Mouse (Mus musculus): ENCODE data around the gene Kctd10.

Kctd10 gene

GRCm38 (mm10) chr5:114380209-114381012, at the start of gene Kctd10, which contains the start of gene Ube3b:
Gene Kctd10 (minus strand): TSS chr5:114380508.
Gene Ube3b (plus strand): TSS chr5:114380607.
- peak; percentile 96 for DNase-seq (ENCODE audit: low read depth)

GRCm38 (mm10) chr5:114429781-114430180, 49.5 kb upstream of the Kctd10 start:
- DNase-seq (ENCODE audit: low read depth) = no peak

DNA sequence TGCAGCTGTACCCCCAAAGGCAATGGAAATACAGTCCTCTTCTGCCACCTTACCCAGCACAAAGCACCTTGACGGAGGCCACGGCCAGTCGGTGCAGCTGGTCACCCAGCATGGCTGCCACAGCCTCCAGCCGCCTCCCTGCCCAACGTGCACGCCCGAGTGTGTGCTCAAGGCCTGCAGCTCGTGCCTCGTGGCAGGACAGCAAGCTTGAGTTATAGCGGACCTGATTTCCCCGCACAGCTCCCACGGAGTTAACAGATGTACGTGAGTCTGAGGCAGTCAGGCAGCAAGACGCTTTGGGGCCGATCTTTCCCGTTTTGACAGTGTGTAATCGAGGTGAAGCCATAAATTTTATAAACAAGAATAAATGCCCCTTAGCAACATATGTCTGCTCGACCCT, 48.3 kb upstream of the Kctd10 start:
- DNase-seq (ENCODE audit: low read depth) = no peak

DNA sequence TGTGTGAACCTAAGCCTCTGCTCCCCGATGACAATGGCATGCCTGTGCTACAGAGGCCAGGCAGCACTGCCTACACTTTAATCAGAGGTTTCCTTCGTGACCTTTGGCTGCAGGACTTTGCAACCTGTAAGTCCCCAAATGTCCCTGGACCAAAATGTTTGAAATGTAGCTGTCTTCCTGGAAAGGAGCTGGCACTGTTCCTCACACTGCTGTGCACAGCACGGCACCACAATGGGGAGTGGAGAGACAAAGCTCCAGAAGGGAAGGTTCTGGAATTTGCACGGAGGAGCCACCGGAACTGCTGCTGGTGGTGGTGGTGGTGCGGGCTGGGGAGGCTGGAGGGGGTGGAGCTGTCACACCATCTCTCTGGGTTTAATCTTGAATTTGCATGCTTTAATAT, 46.4 kb upstream of the Kctd10 start:
- DNase-seq (ENCODE audit: low read depth) = no peak

- DNase-seq (ENCODE audit: low read depth) = no peak
Observed at GRCm38 (mm10) chr5:114423961-114424360, 43.7 kb upstream of the Kctd10 start.

- no peak for DNase-seq (ENCODE audit: low read depth)
Observed at GRCm38 (mm10) chr5:114422591-114422990, 42.3 kb upstream of the Kctd10 start.

DNA sequence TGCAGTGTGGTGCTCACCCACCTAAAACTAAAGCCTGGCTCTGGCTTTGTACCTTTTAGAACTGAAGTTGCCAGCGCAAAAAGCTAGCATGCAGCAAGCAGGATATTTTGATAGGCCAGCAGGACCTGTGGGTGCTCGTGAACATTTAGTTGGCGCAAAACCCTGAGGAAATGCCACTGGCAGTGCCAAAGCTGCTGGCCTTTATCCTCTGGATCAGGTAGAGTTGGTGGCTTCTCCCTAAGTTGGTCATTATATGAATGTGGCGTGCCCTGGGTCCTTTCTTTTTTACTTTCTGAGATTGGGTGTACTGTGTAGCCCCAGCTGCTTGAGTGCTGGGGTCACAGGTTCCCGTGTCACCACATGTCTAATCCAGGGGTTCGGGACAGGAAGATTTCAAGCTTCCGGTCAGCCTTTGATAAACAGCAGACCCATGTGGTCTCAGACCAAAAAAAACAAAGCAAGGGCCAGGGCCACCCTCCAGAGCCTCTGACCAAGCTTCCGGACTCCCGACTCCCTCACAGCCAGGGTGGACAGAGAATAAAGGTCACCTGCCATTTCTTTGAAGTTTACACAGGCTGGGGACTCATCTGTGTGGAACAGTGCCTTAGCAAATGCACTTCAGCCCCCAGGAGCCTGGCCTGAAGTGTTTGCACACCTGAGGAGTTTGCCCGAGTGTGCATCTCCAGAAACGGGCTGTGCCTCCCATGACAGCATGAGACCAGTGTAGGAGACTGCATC, 41.4 kb upstream of the Kctd10 start:
- no peak for DNase-seq (ENCODE audit: low read depth)

DNA sequence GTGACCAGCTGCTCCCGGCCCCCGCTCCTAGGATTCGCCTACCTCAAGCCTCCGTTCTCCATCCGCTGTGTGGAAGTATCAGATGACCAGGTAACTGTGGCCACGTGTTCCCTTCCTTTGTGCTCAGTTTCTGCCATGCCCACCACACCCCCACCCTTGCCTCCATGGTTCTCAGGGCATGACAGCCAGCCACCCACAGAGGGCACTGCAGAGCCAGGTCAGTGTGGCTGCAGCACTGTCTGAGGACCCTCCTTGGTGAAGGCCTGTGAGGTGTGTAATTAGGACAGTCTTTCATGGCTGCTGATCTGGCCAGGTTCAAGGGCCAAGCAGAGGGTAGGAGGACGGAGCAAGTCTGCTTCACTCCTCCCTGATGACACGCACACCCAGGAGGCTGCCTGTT, 38.2 kb upstream of the Kctd10 start:
- DNase-seq (ENCODE audit: low read depth) = no peak

GRCm38 (mm10) chr5:114416855-114417254, 36.5 kb upstream of the Kctd10 start:
- DNase-seq (ENCODE audit: low read depth) = no peak

GRCm38 (mm10) chr5:114415606-114416005, 35.3 kb upstream of the Kctd10 start:
- DNase-seq (ENCODE audit: low read depth) = no peak

- DNase-seq (ENCODE audit: low read depth) = no peak
Observed at GRCm38 (mm10) chr5:114413067-114413735, 32.9 kb upstream of the Kctd10 start.

DNA sequence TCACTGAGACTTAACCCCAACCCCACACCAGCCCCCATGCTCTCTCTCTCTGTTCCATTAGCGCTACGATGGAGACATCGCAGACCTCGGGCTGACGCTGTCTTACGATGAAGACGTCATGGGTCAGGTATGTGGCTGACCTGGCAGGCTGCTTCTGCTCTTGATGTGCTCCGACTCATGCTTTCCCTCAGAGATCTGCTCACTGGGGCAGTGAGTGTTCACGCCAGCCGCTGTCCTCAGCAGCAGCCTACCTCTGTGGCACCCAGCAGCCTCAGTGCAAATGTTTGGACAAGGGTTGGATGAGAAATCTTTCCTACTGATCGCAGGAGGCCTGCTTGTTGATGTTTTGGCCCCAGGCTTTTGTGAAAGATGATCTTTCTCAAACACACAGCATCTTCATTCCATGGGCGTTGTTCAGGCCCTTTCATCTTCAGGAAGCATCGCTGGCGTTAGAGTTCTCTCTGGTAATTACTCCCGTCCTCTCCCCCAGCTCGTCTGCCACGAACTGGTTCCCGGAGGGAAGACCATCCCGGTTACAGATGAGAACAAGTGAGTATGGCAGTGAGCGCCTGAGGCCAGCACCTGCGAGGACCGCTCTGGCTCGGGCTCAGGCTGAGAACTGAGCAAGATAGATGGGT, 32.2 kb upstream of the Kctd10 start:
- DNase-seq (ENCODE audit: low read depth) = no peak

- no peak for DNase-seq (ENCODE audit: low read depth)
Observed at GRCm38 (mm10) chr5:114410429-114410828, 30.1 kb upstream of the Kctd10 start.

GRCm38 (mm10) chr5:114408846-114409245, 28.5 kb upstream of the Kctd10 start:
- no peak for DNase-seq (ENCODE audit: low read depth)

GRCm38 (mm10) chr5:114407810-114408209, 27.5 kb upstream of the Kctd10 start:
- DNase-seq (ENCODE audit: low read depth) = no peak

DNA sequence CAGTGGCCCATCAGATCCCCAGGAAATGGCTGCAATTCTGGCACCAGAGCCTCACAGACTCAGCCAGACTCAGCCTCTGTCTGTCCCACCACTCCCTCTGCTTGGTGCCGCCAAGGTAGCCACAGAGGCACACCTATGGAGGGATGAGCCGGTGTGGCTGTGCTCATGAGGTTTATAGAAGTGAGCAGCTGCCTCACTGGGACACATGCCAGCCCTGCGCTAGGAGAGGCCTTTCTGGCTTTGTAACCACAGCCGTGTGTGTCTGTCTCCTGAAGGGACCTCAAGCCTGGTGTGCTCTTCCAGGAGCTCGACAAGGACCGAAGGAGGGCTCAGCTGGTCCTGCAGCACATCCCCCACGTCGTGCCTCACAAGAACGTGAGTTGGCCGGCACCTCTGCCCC, 27.0 kb upstream of the Kctd10 start:
- no peak for DNase-seq (ENCODE audit: low read depth)

- DNase-seq (ENCODE audit: low read depth) = no peak
Observed at GRCm38 (mm10) chr5:114406592-114406991, 26.3 kb upstream of the Kctd10 start.

DNA sequence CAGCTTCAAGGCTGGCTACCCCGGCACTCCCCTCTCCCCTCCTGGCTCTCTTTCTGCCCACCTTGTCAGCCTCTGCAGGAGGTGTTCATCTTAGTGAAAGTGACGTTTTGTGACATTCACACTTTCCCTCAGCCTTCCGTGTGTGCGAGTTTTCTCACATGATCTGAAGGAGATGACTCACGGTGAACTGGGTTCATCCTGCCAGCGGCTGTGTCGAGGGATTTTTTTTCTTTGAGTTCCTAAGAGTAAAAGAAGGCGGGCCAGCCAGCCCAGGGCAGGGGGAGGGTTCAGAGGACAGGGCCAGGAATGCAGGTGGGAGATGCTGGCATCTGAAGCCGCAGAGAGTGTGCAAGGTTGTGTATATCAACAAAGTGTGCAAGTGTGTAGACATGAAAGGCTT, 12.9 kb upstream of the Kctd10 start:
- no peak for DNase-seq (ENCODE audit: low read depth)

- no peak for DNase-seq (ENCODE audit: low read depth)
Observed at GRCm38 (mm10) chr5:114384448-114384847, 4.1 kb upstream of the Kctd10 start.

DNA sequence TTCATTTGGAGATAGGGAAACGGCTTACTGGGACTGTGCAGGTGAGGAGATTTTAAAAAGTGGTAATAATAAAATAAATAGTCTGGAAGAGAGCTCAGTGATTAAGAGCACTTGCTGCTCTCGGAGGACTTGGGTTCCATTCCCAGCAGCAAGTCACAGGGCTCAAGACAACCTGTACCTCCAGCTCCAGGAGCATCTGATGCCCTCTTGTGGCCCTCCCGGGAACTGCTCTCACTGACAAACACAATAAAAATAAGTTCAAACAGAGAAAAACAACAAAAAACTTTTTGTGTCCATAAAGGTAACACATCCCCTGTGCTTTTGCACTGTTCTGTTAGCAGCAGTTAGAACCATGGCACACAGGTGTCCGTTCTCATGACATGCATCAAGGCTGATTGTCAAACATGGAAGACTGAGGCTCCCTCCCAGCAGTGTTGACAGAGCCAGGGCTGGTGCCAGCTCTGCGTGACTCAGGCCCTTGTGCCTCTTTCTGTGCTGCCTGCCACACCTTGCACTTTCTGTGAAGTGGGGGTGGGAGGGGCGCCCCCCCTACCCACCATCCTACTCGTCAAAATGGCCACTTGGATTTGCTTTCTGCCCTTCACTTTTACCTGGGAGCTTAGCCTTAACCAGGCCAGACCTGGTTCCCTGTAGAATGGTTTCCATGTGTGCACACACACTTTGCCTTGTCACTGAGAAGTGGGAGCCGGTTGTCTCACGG, 3.0 kb upstream of the Kctd10 start:
- DNase-seq (ENCODE audit: low read depth) = peak; percentile 79

DNA sequence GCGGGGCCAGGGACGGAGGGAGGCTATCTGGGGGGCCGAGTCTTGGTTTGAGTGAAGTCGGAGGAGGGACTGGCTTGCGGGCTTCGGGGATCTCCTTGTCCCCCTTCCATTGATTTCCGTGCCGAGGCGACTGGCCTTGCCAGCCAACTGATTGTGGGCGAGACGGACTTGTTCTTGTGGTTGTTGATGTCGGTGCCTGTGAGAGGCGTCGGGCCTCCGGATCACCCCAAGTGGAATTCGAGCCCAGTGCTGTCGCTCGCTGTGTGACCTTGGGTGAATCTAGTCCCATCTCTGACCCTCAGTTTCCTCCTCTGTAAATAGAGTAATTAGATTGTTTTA, 674 bp upstream of the Kctd10 start:
- DNase-seq (ENCODE audit: low read depth) = no peak

DNA sequence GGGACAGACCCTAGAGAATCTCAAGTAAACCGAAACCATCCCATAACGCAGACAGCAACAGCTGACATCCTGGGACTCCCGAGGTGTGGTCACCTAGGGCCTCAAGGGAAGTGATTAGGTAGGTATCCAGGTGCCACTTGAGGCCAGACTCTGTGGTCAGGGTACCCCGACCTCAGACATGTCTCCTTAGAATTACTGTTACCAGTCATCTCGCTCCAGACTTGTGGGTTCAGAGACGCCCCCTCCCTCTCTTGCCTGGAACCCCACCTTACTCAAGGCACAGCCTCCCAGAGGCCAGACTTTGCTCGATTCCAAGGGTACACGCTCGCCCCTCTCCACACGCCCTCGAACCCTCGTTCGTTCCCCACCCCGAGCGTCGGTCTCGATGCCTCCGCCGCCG, 545 bp downstream of the Kctd10 start:
- DNase-seq (ENCODE audit: low read depth) = peak; percentile 58

Measured in naive thymus-derived CD4-positive, alpha-beta T cell, adult 2 months (primary cell).